Mouse (Mus musculus): Measurements from ENCODE around the gene H2-Q10. TPM values are rescaled to one million over a fixed set of nuclear protein-coding genes. Genes with fewer than 3 reads are reported as not detected.
A peak's percentile ranks its signal among the peaks of the same experiment; 100 is the strongest.
"Not testable (repeated sequence)": the region's sequence is repeated elsewhere in the genome, so short reads cannot be mapped to it uniquely, and the experiment has no call there.

The H2-Q10 gene
- polyA plus RNA-seq, 1 experiment from 2014 or later: 0.58 TPM

- Histone ChIP-seq H3K36me3 (no peaks in the 10 kb centered on the region), H3K4me3 (no peak overlapping the region), H3K4me1 (replicated peaks) (no peaks in the 10 kb centered on the region; the same call in 1 of the 2 replicates), H3K4me2 (no peak overlapping the region), H3K27ac (no peak overlapping the region), H3K27me3 (peaks cover 58% of the 10 kb centered on the region), H3K9me3 (replicated peaks) (no peaks in the 10 kb centered on the region), H3K9ac (no peak overlapping the region)
- ATAC-seq (replicated peaks; ENCODE audit: insufficient number of reproducible peaks, insufficient read depth, low FRiP score, low read depth): no peak
- WGBS: 26% methylated on average over 8 of the region's 8 CpGs
Observed at GRCm38 (mm10) chr17:35504628-35505481, 35.0 kb downstream of the H2-Q10 start.

- 42% methylated on average over 13 of the region's 13 CpGs for WGBS
Observed at GRCm38 (mm10) chr17:35505776-35506175, 35.9 kb downstream of the H2-Q10 start, which contains the start of gene Pou5f1. TSS of gene Pou5f1 (plus strand) at chr17:35506018.

GRCm38 (mm10) chr17:35506881-35507280 is 37.0 kb downstream of the H2-Q10 start:
- Histone ChIP-seq H3K36me3 (no peaks in the 10 kb centered on the region), H3K4me2 (no peak overlapping the region), H3K9ac (no peak overlapping the region), H3K27ac (no peak overlapping the region), H3K4me3 (no peak overlapping the region), H3K9me3 (replicated peaks) (no peaks in the 10 kb centered on the region), H3K27me3 (peaks cover 55% of the 10 kb centered on the region), H3K4me1 (replicated peaks) (no peaks in the 10 kb centered on the region; the same call in 1 of the 2 replicates)
- 19% methylated on average over 10 of the region's 10 CpGs for WGBS
- ATAC-seq (replicated peaks; ENCODE audit: insufficient number of reproducible peaks, insufficient read depth, low FRiP score, low read depth): no peak

More at GRCm38 (mm10) chr17:35505776-35506175, 35.9 kb downstream of the H2-Q10 start, which contains the start of gene Pou5f1:
- Histone ChIP-seq H3K27ac (no peak within 1 kb of the TSS), H3K36me3 (no peaks in the 10 kb centered on the region), H3K9ac (no peak within 1 kb of the TSS), H3K4me2 (no peak within 1 kb of the TSS), H3K9me3 (replicated peaks) (no peaks in the 10 kb centered on the region), H3K4me1 (replicated peaks) (no peaks in the 10 kb centered on the region; the same call in 1 of the 2 replicates), H3K27me3 (peaks cover 58% of the 10 kb centered on the region), H3K4me3 (no peak within 1 kb of the TSS)
- ATAC-seq (replicated peaks; ENCODE audit: insufficient number of reproducible peaks, insufficient read depth, low FRiP score, low read depth): 0 out of 2 replicates have a peak, but pooled peaks have one; percentile 17

- Histone ChIP-seq H3K27ac (no peak overlapping the region), H3K9ac (no peak overlapping the region), H3K36me3 (no peaks in the 10 kb centered on the region), H3K9me3 (replicated peaks) (no peaks in the 10 kb centered on the region), H3K4me3 (no peak overlapping the region), H3K4me2 (no peak overlapping the region), H3K4me1 (replicated peaks) (no peaks in the 10 kb centered on the region; the same call in 1 of the 2 replicates), H3K27me3 (peaks cover 53% of the 10 kb centered on the region)
- 27% methylated on average over 13 of the region's 13 CpGs for WGBS
- ATAC-seq (replicated peaks; ENCODE audit: insufficient number of reproducible peaks, insufficient read depth, low FRiP score, low read depth): no peak
Observed at GRCm38 (mm10) chr17:35507556-35508260, 37.8 kb downstream of the H2-Q10 start.

GRCm38 (mm10) chr17:35508279-35508678 is 38.4 kb downstream of the H2-Q10 start:
- not testable (repeated sequence) for H3K4me2 ChIP-seq
- WGBS: 52% methylated on average over 5 of the region's 5 CpGs

GRCm38 (mm10) chr17:35509284-35509683 is 39.4 kb downstream of the H2-Q10 start:
- H3K9ac ChIP-seq: no peak overlapping the region
- peaks cover 3% of the 10 kb centered on the region for H3K4me1 ChIP-seq (replicated peaks)
- ATAC-seq (replicated peaks; ENCODE audit: insufficient number of reproducible peaks, insufficient read depth, low FRiP score, low read depth): no peak
- 13% methylated on average over 8 of the region's 8 CpGs for WGBS
- no peak overlapping the region for H3K27ac ChIP-seq
- peaks cover 49% of the 10 kb centered on the region for H3K27me3 ChIP-seq
- H3K36me3 ChIP-seq: no peaks in the 10 kb centered on the region
- no peaks in the 10 kb centered on the region for H3K9me3 ChIP-seq (replicated peaks)
- H3K4me3 ChIP-seq: no peak overlapping the region
- no peak overlapping the region for H3K4me2 ChIP-seq

More at GRCm38 (mm10) chr17:35508279-35508678, 38.4 kb downstream of the H2-Q10 start:
- H3K4me1 ChIP-seq (replicated peaks); H3K9me3 ChIP-seq (replicated peaks); H3K36me3 ChIP-seq; H3K4me3 ChIP-seq; H3K9ac ChIP-seq; ATAC-seq (replicated peaks; ENCODE audit: insufficient number of reproducible peaks, insufficient read depth, low FRiP score, low read depth); H3K27ac ChIP-seq: not testable (repeated sequence)
- H3K27me3 ChIP-seq: peaks cover 51% of the 10 kb centered on the region

GRCm38 (mm10) chr17:35512916-35513626 is 43.2 kb downstream of the H2-Q10 start:
- 83% methylated on average over 7 of the region's 7 CpGs for WGBS

GRCm38 (mm10) chr17:35513886-35514285 is 44.0 kb downstream of the H2-Q10 start:
- H3K9me3 ChIP-seq (replicated peaks): no peaks in the 10 kb centered on the region
- no peak overlapping the region for H3K9ac ChIP-seq
- H3K27ac ChIP-seq: no peak overlapping the region
- ATAC-seq (replicated peaks; ENCODE audit: insufficient number of reproducible peaks, insufficient read depth, low FRiP score, low read depth): no peak
- H3K4me2 ChIP-seq: peak overlapping the region; percentile 78
- H3K4me3 ChIP-seq: peak overlapping the region; percentile 81; the same call in 1 of the 2 replicates
- H3K36me3 ChIP-seq: no peaks in the 10 kb centered on the region
- WGBS: 22% methylated on average over 2 of the region's 2 CpGs
- H3K27me3 ChIP-seq: peaks cover 9% of the 10 kb centered on the region; the same call in 1 of the 2 replicates
- H3K4me1 ChIP-seq (replicated peaks): peaks cover 34% of the 10 kb centered on the region

More at GRCm38 (mm10) chr17:35512916-35513626, 43.2 kb downstream of the H2-Q10 start:
- ATAC-seq (replicated peaks; ENCODE audit: insufficient number of reproducible peaks, insufficient read depth, low FRiP score, low read depth): no peak
- no peaks in the 10 kb centered on the region for H3K9me3 ChIP-seq (replicated peaks)
- no peak overlapping the region for H3K9ac ChIP-seq
- no peaks in the 10 kb centered on the region for H3K36me3 ChIP-seq
- H3K4me1 ChIP-seq (replicated peaks): peaks cover 29% of the 10 kb centered on the region
- peaks cover 14% of the 10 kb centered on the region for H3K27me3 ChIP-seq
- no peak overlapping the region for H3K4me2 ChIP-seq
- no peak overlapping the region for H3K27ac ChIP-seq
- no peak overlapping the region for H3K4me3 ChIP-seq

GRCm38 (mm10) chr17:35514756-35515155 is 44.9 kb downstream of the H2-Q10 start:
- H3K4me2 ChIP-seq: peak overlapping the region; percentile 78
- H3K27me3 ChIP-seq: 0 out of 2 replicates have a peak, but pooled peaks cover under 1% of the 10 kb centered on the region
- no peak for ATAC-seq (replicated peaks; ENCODE audit: insufficient number of reproducible peaks, insufficient read depth, low FRiP score, low read depth)
- WGBS: 61% methylated on average over 6 of the region's 6 CpGs
- H3K4me1 ChIP-seq (replicated peaks): peaks cover 34% of the 10 kb centered on the region
- H3K36me3 ChIP-seq: no peaks in the 10 kb centered on the region
- H3K27ac ChIP-seq: no peak overlapping the region
- H3K9me3 ChIP-seq (replicated peaks): no peaks in the 10 kb centered on the region
- peak overlapping the region; percentile 68 for H3K9ac ChIP-seq
- peak overlapping the region; percentile 81 for H3K4me3 ChIP-seq

- ATAC-seq (replicated peaks; ENCODE audit: insufficient number of reproducible peaks, insufficient read depth, low FRiP score, low read depth): no peak
- H3K4me1 ChIP-seq (replicated peaks): peaks cover 34% of the 10 kb centered on the region
- H3K27ac ChIP-seq: peak overlapping the region; percentile 53
- H3K4me2 ChIP-seq: peak overlapping the region; percentile 78
- peak overlapping the region; percentile 81 for H3K4me3 ChIP-seq
- 4% methylated on average over 25 of the region's 25 CpGs for WGBS
- H3K9ac ChIP-seq: peak overlapping the region; percentile 68
- no peaks in the 10 kb centered on the region for H3K9me3 ChIP-seq (replicated peaks)
- no peaks in the 10 kb centered on the region for H3K27me3 ChIP-seq
- no peaks in the 10 kb centered on the region for H3K36me3 ChIP-seq
Observed at GRCm38 (mm10) chr17:35515911-35516640, 46.2 kb downstream of the H2-Q10 start.
